Mouse (Mus musculus) embryonic facial prominence, embryonic 12.5 days (tissue): ENCODE measurements around the gene Pcdh7. TPM values are rescaled to one million over a fixed set of nuclear protein-coding genes. Genes with fewer than 3 reads are reported as not detected.

ENCODE experiments used
- ATAC-seq: fragments of 200-750 bp; cut with Nextera tagmentation; 2 replicates; pipeline ENCODE4 v1.8.0; 2017; ENCODE audit not compliant: insufficient number of reproducible peaks, insufficient read depth, low FRiP score, low TSS enrichment
- H3K27ac ChIP-seq: fragments of 300-500 bp; sonication (generic); 2 replicates; pipeline ENCODE4 v1.5.1; 2016; ENCODE audit warnings: mild to moderate bottlenecking
- H3K27me3 ChIP-seq: fragments of 300-500 bp; sonication (generic); 2 replicates; pipeline ENCODE4 v1.6.1; 2016; ENCODE audit warnings: mild to moderate bottlenecking, moderate library complexity
- H3K36me3 ChIP-seq: fragments of 300-500 bp; sonication (generic); 2 replicates; pipeline ENCODE4 v1.6.1; 2016; ENCODE audit warnings: mild to moderate bottlenecking
- H3K4me1 ChIP-seq: fragments of 300-500 bp; sonication (generic); 2 replicates; pipeline ENCODE4 v1.6.1; 2016
- H3K4me2 ChIP-seq: fragments of 300-500 bp; sonication (generic); replicated peaks from 2 replicates; pipeline ENCODE4 v1.6.1; 2016; ENCODE audit warnings: mild to moderate bottlenecking, moderate library complexity
- H3K4me3 ChIP-seq: fragments of 300-500 bp; sonication (generic); 2 replicates; pipeline ENCODE4 v1.5.1; 2016; ENCODE audit warnings: mild to moderate bottlenecking
- H3K9ac ChIP-seq: fragments of 300-500 bp; sonication (generic); 2 replicates; pipeline ENCODE4 v1.6.1; 2016; ENCODE audit warnings: mild to moderate bottlenecking, moderate library complexity
- H3K9me3 ChIP-seq: fragments of 300-500 bp; sonication (generic); 2 replicates; pipeline ENCODE4 v1.6.1; 2016; ENCODE audit warnings: mild to moderate bottlenecking, moderate library complexity
- WGBS: fragments of 180-500 bp; shearing (Covaris S2); methylation state at CpG from one replicate; pipeline ENCODE4 v1.1.7; 2016; 5-methylcytosine and 5-hydroxymethylcytosine counted together
- polyA plus RNA-seq: library from polyadenylated mRNA; unstranded; fragments of >200 nt; fragmentation: Nextera tagmentation; extraction: Ambion mirVana; gene quantifications from 2 replicates; pipeline ENCODE4 v1.2.1, GENCODE M21; 2016

The Pcdh7 gene
- polyA plus RNA-seq, 1 experiment from 2014 or later: 14.9 TPM

- 82% methylated on average over 2 of the region's 2 CpGs for WGBS
- Histone ChIP-seq H3K27me3 (no peaks in the 10 kb centered on the region), H3K4me1 (no peaks in the 10 kb centered on the region), H3K27ac (no peak overlapping the region), H3K4me3 (no peak overlapping the region), H3K9ac (no peak overlapping the region), H3K4me2 (no peak overlapping the region), H3K9me3 (no peaks in the 10 kb centered on the region), H3K36me3 (no peaks in the 10 kb centered on the region)
- no peak for ATAC-seq
Observed at GRCm38 (mm10) chr5:57774496-57774895, 56.7 kb downstream of the Pcdh7 start.

GRCm38 (mm10) chr5:57778093-57778492, 60.3 kb downstream of the Pcdh7 start:
- no peaks in the 10 kb centered on the region for H3K36me3 ChIP-seq
- no peaks in the 10 kb centered on the region for H3K4me1 ChIP-seq
- H3K9ac ChIP-seq: no peak overlapping the region
- no peaks in the 10 kb centered on the region for H3K27me3 ChIP-seq
- H3K27ac ChIP-seq: no peak overlapping the region
- no peak for ATAC-seq
- 32% methylated on average over 3 of the region's 3 CpGs for whole genome bisulfite sequencing
- H3K4me2 ChIP-seq: no peak overlapping the region
- no peaks in the 10 kb centered on the region for H3K9me3 ChIP-seq
- no peak overlapping the region for H3K4me3 ChIP-seq

GRCm38 (mm10) chr5:57779951-57780350, 62.2 kb downstream of the Pcdh7 start:
- no peaks in the 10 kb centered on the region for H3K4me1 ChIP-seq
- H3K4me2 ChIP-seq: no peak overlapping the region
- no peak overlapping the region for H3K27ac ChIP-seq
- H3K36me3 ChIP-seq: no peaks in the 10 kb centered on the region
- H3K4me3 ChIP-seq: no peak overlapping the region
- ATAC-seq: no peak
- no peaks in the 10 kb centered on the region for H3K27me3 ChIP-seq
- no peak overlapping the region for H3K9ac ChIP-seq
- no peaks in the 10 kb centered on the region for H3K9me3 ChIP-seq

GRCm38 (mm10) chr5:57780574-57780973, 62.8 kb downstream of the Pcdh7 start:
- Histone ChIP-seq H3K36me3 (no peaks in the 10 kb centered on the region), H3K4me2 (no peak overlapping the region), H3K4me1 (no peaks in the 10 kb centered on the region), H3K27me3 (no peaks in the 10 kb centered on the region), H3K27ac (no peak overlapping the region), H3K4me3 (no peak overlapping the region), H3K9me3 (no peaks in the 10 kb centered on the region), H3K9ac (no peak overlapping the region)
- 87% methylated on average over 4 of the region's 4 CpGs for WGBS
- ATAC-seq: no peak

GRCm38 (mm10) chr5:57781950-57782349, 64.2 kb downstream of the Pcdh7 start:
- H3K27me3 ChIP-seq: no peaks in the 10 kb centered on the region

GRCm38 (mm10) chr5:57782546-57782945, 64.8 kb downstream of the Pcdh7 start:
- H3K36me3 ChIP-seq: no peaks in the 10 kb centered on the region
- H3K4me1 ChIP-seq: no peaks in the 10 kb centered on the region
- H3K9ac ChIP-seq: no peak overlapping the region
- no peak overlapping the region for H3K27ac ChIP-seq
- no peak overlapping the region for H3K4me2 ChIP-seq
- H3K27me3 ChIP-seq: no peaks in the 10 kb centered on the region
- no peaks in the 10 kb centered on the region for H3K9me3 ChIP-seq
- WGBS: 79% methylated on average over 3 of the region's 3 CpGs
- no peak overlapping the region for H3K4me3 ChIP-seq
- no peak for ATAC-seq

More at GRCm38 (mm10) chr5:57781950-57782349, 64.2 kb downstream of the Pcdh7 start:
- no peak overlapping the region for H3K4me2 ChIP-seq
- no peak overlapping the region for H3K27ac ChIP-seq
- no peak for ATAC-seq
- H3K36me3 ChIP-seq: no peaks in the 10 kb centered on the region
- H3K9me3 ChIP-seq: no peaks in the 10 kb centered on the region
- no peak overlapping the region for H3K4me3 ChIP-seq
- 76% methylated on average over 5 of the region's 5 CpGs for WGBS
- no peak overlapping the region for H3K9ac ChIP-seq
- H3K4me1 ChIP-seq: no peaks in the 10 kb centered on the region

- no peaks in the 10 kb centered on the region for H3K9me3 ChIP-seq
- H3K27ac ChIP-seq: no peak overlapping the region
- no peak overlapping the region for H3K4me2 ChIP-seq
- WGBS: 63% methylated on average over 3 of the region's 4 CpGs
- ATAC-seq: no peak
- H3K4me3 ChIP-seq: no peak overlapping the region
- no peaks in the 10 kb centered on the region for H3K36me3 ChIP-seq
- no peak overlapping the region for H3K9ac ChIP-seq
- no peaks in the 10 kb centered on the region for H3K4me1 ChIP-seq
- no peaks in the 10 kb centered on the region for H3K27me3 ChIP-seq
Observed at GRCm38 (mm10) chr5:57788775-57789509, 71.2 kb downstream of the Pcdh7 start.

- Histone ChIP-seq H3K36me3 (no peaks in the 10 kb centered on the region), H3K9ac (no peak overlapping the region), H3K27me3 (no peaks in the 10 kb centered on the region), H3K4me2 (no peak overlapping the region), H3K4me1 (no peaks in the 10 kb centered on the region), H3K4me3 (no peak overlapping the region), H3K27ac (no peak overlapping the region), H3K9me3 (no peaks in the 10 kb centered on the region)
- ATAC-seq: no peak
Observed at GRCm38 (mm10) chr5:57796337-57796736, 78.6 kb downstream of the Pcdh7 start.

GRCm38 (mm10) chr5:57797951-57798670, 80.3 kb downstream of the Pcdh7 start:
- Histone ChIP-seq H3K9ac (no peak overlapping the region), H3K4me3 (no peak overlapping the region), H3K4me1 (no peaks in the 10 kb centered on the region), H3K36me3 (no peaks in the 10 kb centered on the region), H3K27ac (no peak overlapping the region), H3K9me3 (no peaks in the 10 kb centered on the region), H3K27me3 (no peaks in the 10 kb centered on the region), H3K4me2 (no peak overlapping the region)
- ATAC-seq: no peak
- 83% methylated on average over 7 of the region's 7 CpGs for WGBS

GRCm38 (mm10) chr5:57803108-57803507, 85.3 kb downstream of the Pcdh7 start:
- H3K4me3 ChIP-seq: no peak overlapping the region
- 82% methylated on average over 3 of the region's 3 CpGs for WGBS
- H3K27me3 ChIP-seq: no peaks in the 10 kb centered on the region
- no peak for ATAC-seq
- H3K9ac ChIP-seq: no peak overlapping the region
- H3K4me1 ChIP-seq: no peaks in the 10 kb centered on the region
- no peaks in the 10 kb centered on the region for H3K9me3 ChIP-seq
- H3K36me3 ChIP-seq: no peaks in the 10 kb centered on the region
- no peak overlapping the region for H3K27ac ChIP-seq
- no peak overlapping the region for H3K4me2 ChIP-seq

GRCm38 (mm10) chr5:57803890-57804289, 86.1 kb downstream of the Pcdh7 start:
- WGBS: 66% methylated on average over 5 of the region's 5 CpGs
- no peak overlapping the region for H3K27ac ChIP-seq
- no peak for ATAC-seq
- H3K36me3 ChIP-seq: no peaks in the 10 kb centered on the region
- no peak overlapping the region for H3K4me2 ChIP-seq
- H3K9ac ChIP-seq: no peak overlapping the region
- no peaks in the 10 kb centered on the region for H3K27me3 ChIP-seq
- H3K4me1 ChIP-seq: no peaks in the 10 kb centered on the region
- no peak overlapping the region for H3K4me3 ChIP-seq
- no peaks in the 10 kb centered on the region for H3K9me3 ChIP-seq

- Histone ChIP-seq H3K4me1 (no peaks in the 10 kb centered on the region), H3K9ac (no peak overlapping the region), H3K27ac (no peak overlapping the region), H3K36me3 (no peaks in the 10 kb centered on the region), H3K9me3 (no peaks in the 10 kb centered on the region), H3K4me2 (no peak overlapping the region), H3K4me3 (no peak overlapping the region), H3K27me3 (no peaks in the 10 kb centered on the region)
- 73% methylated on average over 2 of the region's 2 CpGs for WGBS
- no peak for ATAC-seq
Observed at GRCm38 (mm10) chr5:57807350-57807749, 89.6 kb downstream of the Pcdh7 start.
